Mouse (Mus musculus) C2C12 (cell line): ENCODE measurements at regions not wholly inside any gene's neighbourhood (a gene's known extent, or its start where the extent isn't known, plus 50 kb on each side); places are given as distances from the start of the nearest gene placed in this dataset.

Experiments
- H3K27me3 ChIP-seq: one replicate; pipeline ENCODE4 v1.6.1; 2011; ENCODE audit not compliant: control insufficient read depth, insufficient read depth, insufficient read length
- H3K36me3 ChIP-seq: one replicate; pipeline ENCODE4 v1.6.1; 2011; ENCODE audit not compliant: control insufficient read depth, insufficient read depth
- H3K4me3 ChIP-seq: one replicate; pipeline ENCODE4 v1.5.1; 2011; ENCODE audit warnings: mild to moderate bottlenecking, control low read depth; ENCODE audit not compliant: poor library complexity, insufficient read depth, severe bottlenecking
- H3K79me2 ChIP-seq: one replicate; pipeline ENCODE4 v1.6.1; 2011; ENCODE audit not compliant: control insufficient read depth, insufficient read depth
- H3K79me3 ChIP-seq: one replicate; pipeline ENCODE4 v1.6.1; 2011; ENCODE audit warnings: low read depth, control low read depth
- H3ac ChIP-seq: one replicate; pipeline ENCODE3; 2011; ENCODE audit warnings: low read depth; ENCODE audit not compliant: control insufficient read depth, insufficient read length
- CEBPB ChIP-seq: IDR thresholded peaks from one replicate; pipeline ENCODE4 v1.6.1; 2011; ENCODE audit warnings: low read depth, mild to moderate bottlenecking, control low read depth, moderate library complexity
- CTCF ChIP-seq: IDR thresholded peaks from one replicate; pipeline ENCODE4 v1.5.1; 2011; ENCODE audit not compliant: control insufficient read depth, insufficient read depth, insufficient read length
- FOSL1 ChIP-seq: IDR thresholded peaks from one replicate; pipeline ENCODE4 v1.8.0; 2011; ENCODE audit warnings: mild to moderate bottlenecking, low read length; ENCODE audit not compliant: poor library complexity, insufficient read depth, severe bottlenecking
- MAX ChIP-seq: IDR thresholded peaks from one replicate; pipeline ENCODE4 v1.6.1; 2011; ENCODE audit warnings: mild to moderate bottlenecking, control low read depth
- MYOD1 ChIP-seq: IDR thresholded peaks from one replicate; pipeline ENCODE4 v1.6.1; 2011; ENCODE audit warnings: low read depth; ENCODE audit not compliant: control insufficient read depth, insufficient read length
- MYOG ChIP-seq: IDR thresholded peaks from one replicate; pipeline ENCODE4 v1.6.1; 2011; ENCODE audit not compliant: control insufficient read depth, insufficient read length; ENCODE audit errors: extremely low read depth
- USF1 ChIP-seq: IDR thresholded peaks from one replicate; pipeline ENCODE4 v1.6.1; 2011; ENCODE audit warnings: low read depth, mild to moderate bottlenecking, control low read depth, moderate library complexity

DNA sequence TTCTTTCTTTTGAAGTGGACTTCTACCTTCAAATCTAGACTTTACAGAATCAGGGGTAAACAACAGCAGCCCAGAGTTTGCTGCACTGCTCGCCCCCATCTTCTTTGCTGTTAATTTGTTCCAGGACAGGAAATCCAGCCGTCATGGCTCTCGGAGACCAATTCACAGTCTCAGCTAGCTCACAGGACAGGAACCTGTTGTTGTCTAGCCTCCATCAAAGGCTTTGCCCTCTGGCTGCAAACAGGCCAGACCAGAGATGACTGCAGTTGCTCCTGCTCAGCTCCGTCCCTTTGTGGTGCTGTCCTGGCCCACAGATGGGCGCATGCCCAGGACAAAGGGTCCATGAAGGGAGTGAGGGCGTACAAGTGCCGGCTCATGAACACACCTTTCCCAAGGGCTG is 182.2 kb upstream of the Sulf2 start:
- Histone ChIP-seq H3K79me3 (no peaks in the 10 kb centered on the region), H3ac (no peak overlapping the region), H3K79me2 (no peaks in the 10 kb centered on the region), H3K4me3 (no peak overlapping the region), H3K36me3 (no peaks in the 10 kb centered on the region), H3K27me3 (no peaks in the 10 kb centered on the region)
- TF ChIP-seq CTCF (no peak), USF1 (no peak), MYOD1 (no peak), MAX (no peak), FOSL1 (no peak), CEBPB (no peak), MYOG (no peak)

DNA sequence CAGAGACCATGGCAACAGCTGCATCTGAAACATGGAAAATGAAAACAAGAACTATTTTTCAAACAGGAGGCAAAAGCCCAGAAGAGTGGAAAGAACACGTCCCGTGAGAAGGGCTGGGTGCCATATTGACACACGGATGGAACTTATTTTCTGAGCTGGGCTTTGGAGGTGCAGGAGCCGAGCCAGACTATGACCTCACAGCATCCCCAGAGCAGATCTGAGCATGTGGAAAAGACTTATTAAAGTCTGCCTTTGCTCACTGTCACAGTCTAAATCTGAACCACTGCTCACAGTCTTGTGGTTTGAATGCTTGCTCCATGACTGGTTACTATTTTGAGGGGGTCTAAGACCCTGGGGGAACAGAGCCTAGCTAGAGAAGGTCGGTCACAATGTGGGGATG is 180.2 kb upstream of the Sulf2 start:
- H3K79me2 ChIP-seq: no peaks in the 10 kb centered on the region
- no peak overlapping the region for H3ac ChIP-seq
- no peak overlapping the region for H3K4me3 ChIP-seq
- H3K27me3 ChIP-seq: no peaks in the 10 kb centered on the region
- H3K79me3 ChIP-seq: no peaks in the 10 kb centered on the region
- no peak for TF ChIP-seq CEBPB
- TF ChIP-seq MYOG: no peak
- no peak for TF ChIP-seq USF1
- TF ChIP-seq FOSL1: no peak
- no peak for TF ChIP-seq CTCF
- no peak for TF ChIP-seq MAX
- no peak for TF ChIP-seq MYOD1
- no peaks in the 10 kb centered on the region for H3K36me3 ChIP-seq

DNA sequence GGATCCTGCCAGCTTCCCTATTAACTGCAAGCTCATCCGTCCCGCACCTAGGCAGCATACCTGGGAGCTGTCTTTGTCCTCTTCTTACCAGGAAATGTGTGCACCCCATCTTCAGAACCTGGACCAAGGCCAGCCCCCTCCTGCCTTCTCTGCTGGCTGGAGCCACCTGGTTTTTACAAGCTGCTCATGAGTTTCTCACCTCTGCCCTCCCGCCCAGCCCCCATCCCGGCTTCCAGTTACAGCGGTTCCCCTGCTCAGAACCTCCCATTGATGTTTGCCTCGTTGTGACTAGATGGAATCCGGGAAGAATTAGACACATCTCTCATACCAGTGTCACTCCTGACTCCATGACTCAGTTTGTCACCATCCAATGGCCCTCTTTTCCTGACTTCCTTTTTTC is 179.1 kb upstream of the Sulf2 start:
- Histone ChIP-seq H3K79me3 (no peaks in the 10 kb centered on the region), H3K27me3 (no peaks in the 10 kb centered on the region), H3K36me3 (no peaks in the 10 kb centered on the region), H3ac (no peak overlapping the region), H3K4me3 (no peak overlapping the region), H3K79me2 (no peaks in the 10 kb centered on the region)
- TF ChIP-seq MYOD1 (no peak), USF1 (no peak), FOSL1 (no peak), MYOG (no peak), MAX (no peak), CEBPB (no peak)

DNA sequence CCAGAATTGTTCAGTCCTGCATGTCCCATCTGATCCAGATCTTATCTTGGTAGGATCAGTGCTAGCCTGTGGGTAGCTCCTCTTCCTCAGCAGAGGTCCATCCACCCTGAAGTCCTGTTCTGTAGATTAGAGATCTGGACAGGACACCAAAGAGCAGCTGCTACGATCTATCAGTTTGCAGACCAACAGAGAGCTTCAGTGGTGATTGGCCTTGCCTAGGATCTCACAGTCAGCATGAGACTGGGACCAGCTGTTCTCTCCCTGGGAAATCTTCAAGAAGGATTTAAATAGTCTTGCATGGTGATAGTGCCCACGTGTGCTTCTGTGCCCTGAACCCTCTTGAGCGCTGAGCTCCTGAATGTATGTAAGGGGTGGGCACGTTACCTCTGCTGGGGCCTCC is 178.4 kb upstream of the Sulf2 start:
- Histone ChIP-seq H3ac (no peak overlapping the region), H3K79me2 (no peaks in the 10 kb centered on the region), H3K4me3 (no peak overlapping the region), H3K27me3 (no peaks in the 10 kb centered on the region), H3K79me3 (no peaks in the 10 kb centered on the region), H3K36me3 (no peaks in the 10 kb centered on the region)
- no peak for TF ChIP-seq MYOD1
- TF ChIP-seq CTCF: no peak
- TF ChIP-seq USF1: no peak
- TF ChIP-seq MAX: no peak
- no peak for TF ChIP-seq FOSL1
- TF ChIP-seq MYOG: no peak

DNA sequence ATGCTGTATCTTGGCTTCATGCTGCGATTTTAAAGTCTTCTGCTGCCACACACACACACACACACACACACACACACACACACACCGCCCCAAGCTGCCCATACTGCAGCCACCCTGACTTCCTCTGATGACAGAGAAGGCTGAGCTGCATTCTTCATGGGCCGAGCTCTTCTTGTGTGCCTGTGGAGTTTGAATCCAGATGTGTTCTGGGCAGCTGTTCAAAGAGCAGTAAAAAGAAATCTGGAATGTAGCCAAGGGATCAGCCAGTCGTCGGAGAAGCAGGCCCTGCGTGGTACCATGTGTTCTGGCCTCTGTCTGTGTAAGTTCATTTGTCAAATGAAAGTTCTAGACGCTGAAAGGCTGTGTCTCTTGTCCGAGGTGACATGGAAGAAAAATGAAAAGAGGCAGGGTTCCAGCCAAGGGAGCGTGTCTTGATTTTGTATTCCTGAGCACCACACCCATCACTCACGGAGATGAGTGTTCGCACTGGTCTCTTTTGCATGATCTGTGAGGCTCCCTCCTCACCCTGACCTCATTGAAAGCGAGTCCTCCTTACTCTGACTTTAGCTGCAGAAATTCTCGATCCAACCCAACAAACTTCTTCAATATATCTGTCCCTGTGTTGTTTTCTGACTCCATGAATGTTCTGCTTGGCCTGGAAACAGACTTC is 177.4 kb upstream of the Sulf2 start:
- Histone ChIP-seq H3K27me3 (no peaks in the 10 kb centered on the region), H3ac (no peak overlapping the region), H3K36me3 (no peaks in the 10 kb centered on the region), H3K79me3 (no peaks in the 10 kb centered on the region), H3K4me3 (no peak overlapping the region), H3K79me2 (no peaks in the 10 kb centered on the region)
- TF ChIP-seq USF1: no peak
- no peak for TF ChIP-seq MYOD1
- no peak for TF ChIP-seq CEBPB
- no peak for TF ChIP-seq CTCF
- TF ChIP-seq MYOG: no peak
- no peak for TF ChIP-seq MAX
- TF ChIP-seq FOSL1: no peak

DNA sequence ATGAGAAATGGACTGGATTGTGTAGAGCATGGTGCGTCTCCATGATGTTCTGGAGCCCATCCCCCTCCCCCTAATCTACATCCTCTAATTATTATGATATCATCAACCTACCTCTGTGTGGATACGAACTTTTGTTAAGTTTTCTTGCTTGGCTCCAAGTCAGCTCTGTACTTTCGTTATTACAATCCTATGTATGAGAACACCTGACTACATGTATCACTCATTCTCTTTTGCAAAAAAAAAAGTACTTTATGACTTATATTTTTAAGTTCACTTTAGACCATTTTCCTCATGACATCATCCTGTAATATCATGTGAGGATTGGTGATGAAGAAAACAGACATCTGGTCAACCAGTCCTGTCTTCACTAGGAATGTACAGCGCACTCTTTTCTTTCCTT is 175.7 kb upstream of the Sulf2 start:
- Histone ChIP-seq H3K79me3 (no peaks in the 10 kb centered on the region), H3ac (no peak overlapping the region), H3K4me3 (no peak overlapping the region), H3K79me2 (no peaks in the 10 kb centered on the region), H3K36me3 (no peaks in the 10 kb centered on the region), H3K27me3 (no peaks in the 10 kb centered on the region)
- TF ChIP-seq FOSL1: no peak
